Mouse (Mus musculus): ENCODE results near the gene Pfdn6. TPM values are rescaled to one million over a fixed set of nuclear protein-coding genes. Genes with fewer than 3 reads are reported as not detected.
A peak's percentile ranks its signal among the peaks of the same experiment; 100 is the strongest.

Gene Pfdn6
- total and polyA plus RNA-seq, 3 experiments, result 75.3 to 373 (median 141) TPM

GRCm38 (mm10) chr17:33921361-33921760 lies 18.8 kb downstream of the Pfdn6 start:
- Histone ChIP-seq H3K4me1 (ENCODE audit: insufficient read depth, low read depth, low read length) (peaks cover 87% of the 10 kb centered on the region), H3K9me3 (replicated peaks) (peaks cover 19% of the 10 kb centered on the region), H3K36me3 (replicated peaks) (peaks cover 71% of the 10 kb centered on the region), H3K4me3 (ENCODE audit: low read depth, low read length) (no peak overlapping the region), H3K27me3 (ENCODE audit: insufficient read depth, low read length) (no peaks in the 10 kb centered on the region)
- TF ChIP-seq GATA2 (IDR thresholded peaks at IDR 0.05; ENCODE audit: borderline replicate concordance, low read depth, low read length) (no peak), CTCF (IDR thresholded peaks at IDR 0.05; ENCODE audit: low read depth, low read length) (no peak), POLR2AphosphoS5 (IDR thresholded peaks at IDR 0.05; ENCODE audit: insufficient replicate concordance, low read depth, low read length) (no peak), GATA1 (IDR thresholded peaks at IDR 0.05; ENCODE audit: borderline replicate concordance, low read length) (no peak)
- DNase-seq (ENCODE audit: low spot score) (no peak), ATAC-seq (ENCODE audit: extremely low read depth, insufficient number of reproducible peaks, low FRiP score, poor library complexity, severe bottlenecking) (no peak)

- DNase-seq (ENCODE audit: low spot score) (peak; percentile 62), ATAC-seq (ENCODE audit: extremely low read depth, insufficient number of reproducible peaks, low FRiP score, poor library complexity, severe bottlenecking) (no peak)
- H3K36me3 ChIP-seq (replicated peaks), result peaks cover 62% of the 10 kb centered on the region
- peak overlapping the region; percentile 92 for H3K4me3 ChIP-seq (ENCODE audit: low read depth, low read length)
- H3K9me3 ChIP-seq (replicated peaks), result peaks cover 19% of the 10 kb centered on the region
- H3K27me3 ChIP-seq (ENCODE audit: insufficient read depth, low read length), result no peaks in the 10 kb centered on the region
- H3K4me1 ChIP-seq (ENCODE audit: insufficient read depth, low read depth, low read length), result peaks cover 79% of the 10 kb centered on the region
- no peak for TF ChIP-seq TAL1 (conservative IDR thresholded peaks at IDR 0.05; ENCODE audit: low read depth, low read length)
- TF ChIP-seq GATA1 (IDR thresholded peaks at IDR 0.05; ENCODE audit: borderline replicate concordance, low read length), result no peak
- TF ChIP-seq GATA2 (IDR thresholded peaks at IDR 0.05; ENCODE audit: borderline replicate concordance, low read depth, low read length), result no peak
- TF ChIP-seq POLR2AphosphoS5 (IDR thresholded peaks at IDR 0.05; ENCODE audit: insufficient replicate concordance, low read depth, low read length), result no peak
- peak; percentile 79 for TF ChIP-seq CTCF (IDR thresholded peaks at IDR 0.05; ENCODE audit: low read depth, low read length)
Measured at GRCm38 (mm10) chr17:33920282-33921097, 19.7 kb downstream of the Pfdn6 start.

GRCm38 (mm10) chr17:33919351-33920281 lies 20.5 kb downstream of the Pfdn6 start:
- TF ChIP-seq TAL1 (conservative IDR thresholded peaks at IDR 0.05; ENCODE audit: low read depth, low read length) (no peak), GATA1 (IDR thresholded peaks at IDR 0.05; ENCODE audit: borderline replicate concordance, low read length) (no peak), GATA2 (IDR thresholded peaks at IDR 0.05; ENCODE audit: borderline replicate concordance, low read depth, low read length) (no peak), CTCF (IDR thresholded peaks at IDR 0.05; ENCODE audit: low read depth, low read length) (no peak), POLR2AphosphoS5 (IDR thresholded peaks at IDR 0.05; ENCODE audit: insufficient replicate concordance, low read depth, low read length) (no peak)
- H3K9me3 ChIP-seq (replicated peaks), result peaks cover 19% of the 10 kb centered on the region
- ATAC-seq (ENCODE audit: extremely low read depth, insufficient number of reproducible peaks, low FRiP score, poor library complexity, severe bottlenecking) (peak; percentile 46), DNase-seq (ENCODE audit: low spot score) (peak; percentile 66)
- no peaks in the 10 kb centered on the region for H3K27me3 ChIP-seq (ENCODE audit: insufficient read depth, low read length)
- peak overlapping the region; percentile 92 for H3K4me3 ChIP-seq (ENCODE audit: low read depth, low read length)
- peaks cover 77% of the 10 kb centered on the region for H3K4me1 ChIP-seq (ENCODE audit: insufficient read depth, low read depth, low read length)
- peaks cover 62% of the 10 kb centered on the region for H3K36me3 ChIP-seq (replicated peaks)

DNA sequence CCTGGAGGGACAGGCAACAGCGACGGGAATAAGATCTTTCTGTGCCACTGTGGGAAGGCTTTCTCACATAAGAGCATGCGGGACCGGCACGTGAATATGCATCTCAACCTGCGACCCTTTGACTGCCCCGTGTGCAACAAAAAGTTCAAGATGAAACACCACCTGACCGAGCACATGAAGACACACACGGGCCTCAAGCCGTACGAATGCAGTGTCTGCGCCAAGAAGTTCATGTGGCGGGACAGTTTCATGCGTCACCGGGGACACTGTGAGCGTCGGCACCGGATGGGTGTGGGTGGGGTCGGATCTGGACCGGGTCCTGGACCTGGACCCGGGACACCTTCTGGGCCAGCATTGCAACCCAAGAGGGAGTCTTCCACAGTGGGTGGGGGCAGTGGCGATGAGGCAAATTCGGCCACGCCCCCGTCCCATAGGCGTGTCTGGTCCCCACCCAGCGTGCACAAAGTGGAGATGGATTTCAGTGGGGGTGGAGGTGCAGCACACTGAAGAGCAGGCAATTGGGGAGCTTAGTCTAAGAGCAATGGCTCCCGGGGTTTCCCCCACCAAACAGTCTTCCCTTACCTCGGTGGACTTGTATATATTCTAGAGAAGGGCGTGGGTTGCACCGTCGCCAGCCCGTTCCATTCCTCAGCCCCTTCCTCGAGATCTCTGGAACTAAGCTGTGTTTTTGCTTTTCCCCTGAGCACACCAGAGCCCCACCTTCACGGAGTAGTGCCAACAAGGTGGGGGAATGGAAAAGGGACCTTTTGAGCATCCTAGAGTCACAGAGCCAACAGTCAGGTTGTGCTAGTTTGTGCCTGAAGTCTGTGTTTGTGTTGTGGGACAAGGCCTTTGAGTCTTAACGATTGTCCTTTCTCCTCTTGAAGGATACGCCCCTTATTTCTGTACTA lies 21.6 kb downstream of the Pfdn6 start:
- Histone ChIP-seq H3K9me3 (replicated peaks) (peaks cover 19% of the 10 kb centered on the region), H3K4me1 (ENCODE audit: insufficient read depth, low read depth, low read length) (peaks cover 79% of the 10 kb centered on the region), H3K36me3 (replicated peaks) (peaks cover 64% of the 10 kb centered on the region), H3K4me3 (ENCODE audit: low read depth, low read length) (peak overlapping the region; percentile 92), H3K27me3 (ENCODE audit: insufficient read depth, low read length) (no peaks in the 10 kb centered on the region)
- TF ChIP-seq POLR2AphosphoS5 (IDR thresholded peaks at IDR 0.05; ENCODE audit: insufficient replicate concordance, low read depth, low read length) (no peak), GATA2 (IDR thresholded peaks at IDR 0.05; ENCODE audit: borderline replicate concordance, low read depth, low read length) (no peak), CTCF (IDR thresholded peaks at IDR 0.05; ENCODE audit: low read depth, low read length) (no peak), GATA1 (IDR thresholded peaks at IDR 0.05; ENCODE audit: borderline replicate concordance, low read length) (no peak), TAL1 (conservative IDR thresholded peaks at IDR 0.05; ENCODE audit: low read depth, low read length) (no peak)
- ATAC-seq (ENCODE audit: extremely low read depth, insufficient number of reproducible peaks, low FRiP score, poor library complexity, severe bottlenecking) (no peak), DNase-seq (ENCODE audit: low spot score) (peak; percentile 48)

- H3K4me3 ChIP-seq (ENCODE audit: low read depth, low read length), result peak overlapping the region; percentile 92; the same call in 1 of the 2 replicates
- ATAC-seq (ENCODE audit: extremely low read depth, insufficient number of reproducible peaks, low FRiP score, poor library complexity, severe bottlenecking), result no peak
- no peaks in the 10 kb centered on the region for H3K27me3 ChIP-seq (ENCODE audit: insufficient read depth, low read length)
- H3K36me3 ChIP-seq (replicated peaks), result peaks cover 66% of the 10 kb centered on the region
- no peak for DNase-seq (ENCODE audit: low spot score)
- peaks cover 83% of the 10 kb centered on the region for H3K4me1 ChIP-seq (ENCODE audit: insufficient read depth, low read depth, low read length)
- TF ChIP-seq GATA1 (IDR thresholded peaks at IDR 0.05; ENCODE audit: borderline replicate concordance, low read length) (no peak), TAL1 (conservative IDR thresholded peaks at IDR 0.05; ENCODE audit: low read depth, low read length) (no peak), GATA2 (IDR thresholded peaks at IDR 0.05; ENCODE audit: borderline replicate concordance, low read depth, low read length) (no peak), POLR2AphosphoS5 (IDR thresholded peaks at IDR 0.05; ENCODE audit: insufficient replicate concordance, low read depth, low read length) (no peak), CTCF (IDR thresholded peaks at IDR 0.05; ENCODE audit: low read depth, low read length) (no peak)
- peaks cover 19% of the 10 kb centered on the region for H3K9me3 ChIP-seq (replicated peaks)
Measured at GRCm38 (mm10) chr17:33917656-33918292, 22.4 kb downstream of the Pfdn6 start.
